Mouse (Mus musculus) CH12.LX (cell line): Measurements from ENCODE around the gene Fxyd1. TPM values are rescaled to one million over a fixed set of nuclear protein-coding genes. Genes with fewer than 3 reads are reported as not detected.

Experiments
- DNase-seq: peaks from one replicate; pipeline ENCODE4 v3.0.0-alpha.2; 2013; ENCODE audit errors: extremely low read depth
- H3K27ac ChIP-seq: 2 replicates; pipeline ENCODE4 v1.5.1; 2012; ENCODE audit warnings: low read depth, mild to moderate bottlenecking, control low read depth, moderate library complexity; ENCODE audit not compliant: insufficient read depth
- H3K27me3 ChIP-seq: replicated peaks from 2 replicates; pipeline ENCODE3; 2012; ENCODE audit warnings: inconsistent platforms
- H3K36me3 ChIP-seq, 2 experiments: replicated peaks in 1 of 2; 2 replicates each; pipeline versions ENCODE3 to v1.6.1; 2012; ENCODE audit warnings: inconsistent platforms in 1 of 2, low read length in 1 of 2, mild to moderate bottlenecking in 1 of 2, mixed read lengths in 1 of 2, moderate library complexity in 1 of 2; ENCODE audit not compliant: control insufficient read depth in 1 of 2, insufficient read depth in 1 of 2
- H3K4me1 ChIP-seq, 2 experiments: 2 replicates each; pipeline ENCODE4 v1.6.1; 2012; ENCODE audit warnings: inconsistent platforms in 1 of 2, moderate library complexity in 1 of 2; ENCODE audit not compliant: insufficient read depth in 2 of 2, control insufficient read depth in 1 of 2
- H3K4me2 ChIP-seq: 2 replicates; pipeline ENCODE4 v1.6.1; 2012; ENCODE audit warnings: low read depth, mild to moderate bottlenecking, control low read depth; ENCODE audit not compliant: poor library complexity, insufficient read depth, severe bottlenecking
- H3K4me3 ChIP-seq, 3 experiments: fragments of 150-350 bp in 1 of 3; sonication (generic) in 1 of 3; replicated peaks in 1 of 3; 2 replicates each; pipeline versions ENCODE3 to v1.5.1; 2011 to 2012; ENCODE audit warnings: low read depth in 2 of 3, low read length in 2 of 3, mild to moderate bottlenecking in 2 of 3, moderate library complexity in 2 of 3, control low read depth in 1 of 3, improper control_type of control experiment in 1 of 3, inconsistent platforms in 1 of 3, mixed read lengths in 1 of 3; ENCODE audit not compliant: poor library complexity in 1 of 3
- H3K79me2 ChIP-seq: replicated peaks from 2 replicates; pipeline ENCODE4 v1.6.1; 2012; ENCODE audit warnings: mild to moderate bottlenecking, moderate library complexity; ENCODE audit not compliant: control insufficient read depth, poor library complexity, insufficient read depth, severe bottlenecking; ENCODE audit errors: extremely low read depth
- H3K9ac ChIP-seq: 2 replicates; pipeline ENCODE4 v1.6.1; 2012; ENCODE audit warnings: low read depth, mild to moderate bottlenecking, control low read depth, moderate library complexity; ENCODE audit not compliant: insufficient read depth
- H3K9me3 ChIP-seq: replicated peaks from 2 replicates; pipeline ENCODE3; 2012; ENCODE audit warnings: low read length, inconsistent platforms, mixed read lengths
- BHLHE40 ChIP-seq: IDR thresholded peaks from 2 replicates; pipeline ENCODE4 v1.6.1; 2011; ENCODE audit warnings: mild to moderate bottlenecking, low read depth, low read length, improper control_type of control experiment
- CHD1 ChIP-seq: IDR thresholded peaks from 2 replicates; pipeline ENCODE4 v1.6.1; 2012; ENCODE audit warnings: low read depth, low read length, improper control_type of control experiment, inconsistent platforms
- CHD2 ChIP-seq: IDR thresholded peaks from 2 replicates; pipeline ENCODE4 v1.6.1; 2011; ENCODE audit warnings: low read length, improper control_type of control experiment
- CTCF ChIP-seq, 2 experiments: IDR thresholded peaks in 1 of 2; conservative IDR thresholded peaks in 1 of 2; 2 replicates each; pipeline ENCODE4 v1.5.1; 2011 to 2012; ENCODE audit warnings: low read depth in 2 of 2, low read length in 2 of 2, improper control_type of control experiment in 1 of 2, inconsistent platforms in 1 of 2, mild to moderate bottlenecking in 1 of 2, moderate library complexity in 1 of 2
- E2F4 ChIP-seq: IDR thresholded peaks from 2 replicates; pipeline ENCODE4 v1.6.1; 2011; ENCODE audit warnings: low read depth, low read length, improper control_type of control experiment; ENCODE audit not compliant: insufficient replicate concordance
- ELF1 ChIP-seq: IDR thresholded peaks from 2 replicates; pipeline ENCODE4 v1.6.1; 2014; ENCODE audit warnings: low read depth, mild to moderate bottlenecking, inconsistent platforms, low read length, improper control_type of control experiment
- ETS1 ChIP-seq: conservative IDR thresholded peaks from 2 replicates; pipeline ENCODE4 v1.6.1; 2012; ENCODE audit warnings: low read depth, mild to moderate bottlenecking, inconsistent platforms, low read length, improper control_type of control experiment, moderate library complexity
- GABPA ChIP-seq: IDR thresholded peaks from 2 replicates; pipeline ENCODE4 v1.6.1; 2012; ENCODE audit warnings: low read depth, low read length, improper control_type of control experiment, inconsistent platforms; ENCODE audit not compliant: insufficient replicate concordance
- IRF4 ChIP-seq: IDR thresholded peaks from 2 replicates; pipeline ENCODE4 v1.6.1; 2014; ENCODE audit warnings: low read depth, mild to moderate bottlenecking, inconsistent platforms, low read length, improper control_type of control experiment
- JUN ChIP-seq: IDR thresholded peaks from 2 replicates; pipeline ENCODE4 v1.6.1; 2011; ENCODE audit warnings: low read depth, mild to moderate bottlenecking, low read length, improper control_type of control experiment, moderate library complexity; ENCODE audit not compliant: insufficient read depth
- JUND ChIP-seq: conservative IDR thresholded peaks from 2 replicates; pipeline ENCODE4 v1.6.1; 2011; ENCODE audit warnings: low read depth, low read length, improper control_type of control experiment
- MAX ChIP-seq: IDR thresholded peaks from 2 replicates; pipeline ENCODE4 v1.6.1; 2011; ENCODE audit warnings: low read length, improper control_type of control experiment
- MAZ ChIP-seq: IDR thresholded peaks from 2 replicates; pipeline ENCODE4 v1.6.1; 2012; ENCODE audit warnings: low read depth, mild to moderate bottlenecking, inconsistent platforms, low read length, improper control_type of control experiment, moderate library complexity
- MXI1 ChIP-seq: IDR thresholded peaks from 2 replicates; pipeline ENCODE4 v1.6.1; 2011; ENCODE audit warnings: mild to moderate bottlenecking, low read depth, low read length, improper control_type of control experiment
- MYC ChIP-seq: IDR thresholded peaks from 2 replicates; pipeline ENCODE4 v1.6.1; 2011; ENCODE audit warnings: low read depth, mild to moderate bottlenecking, improper control_type of control experiment, low read length
- NELFE ChIP-seq: IDR thresholded peaks from 2 replicates; pipeline ENCODE4 v1.6.1; 2011; ENCODE audit warnings: low read depth, low read length, improper control_type of control experiment
- POLR2AphosphoS2 ChIP-seq: IDR thresholded peaks from 2 replicates; pipeline ENCODE4 v1.6.1; 2011; ENCODE audit warnings: low read depth, low read length, improper control_type of control experiment
- SIN3A ChIP-seq: IDR thresholded peaks from 2 replicates; pipeline ENCODE4 v1.6.1; 2012; ENCODE audit warnings: low read length, improper control_type of control experiment, inconsistent platforms
- TBP ChIP-seq: conservative IDR thresholded peaks from 2 replicates; pipeline ENCODE4 v1.6.1; 2011; ENCODE audit warnings: low read depth, low read length, improper control_type of control experiment
- USF1 ChIP-seq: IDR thresholded peaks from 2 replicates; pipeline ENCODE4 v1.6.1; 2014; ENCODE audit warnings: low read depth, mild to moderate bottlenecking, inconsistent platforms, low read length, improper control_type of control experiment
- USF2 ChIP-seq: conservative IDR thresholded peaks from 2 replicates; pipeline ENCODE4 v1.6.1; 2011; ENCODE audit warnings: low read depth, low read length, improper control_type of control experiment
- ZKSCAN1 ChIP-seq: IDR thresholded peaks from 2 replicates; pipeline ENCODE4 v1.6.1; 2012; ENCODE audit warnings: low read depth, inconsistent platforms, low read length, improper control_type of control experiment, borderline replicate concordance
- ZMIZ1 ChIP-seq: IDR thresholded peaks from 2 replicates; pipeline ENCODE4 v1.6.1; 2012; ENCODE audit warnings: low read depth, mild to moderate bottlenecking, inconsistent platforms, low read length, improper control_type of control experiment
- ZNF384 ChIP-seq: IDR thresholded peaks from 2 replicates; pipeline ENCODE4 v1.6.1; 2012; ENCODE audit warnings: low read depth, low read length, improper control_type of control experiment, inconsistent platforms
- dilution Hi-C: fragments of 300-500 bp; cut with MboI; formaldehyde crosslinking; loops from 2 replicates; pipeline ENCODE4 v1.14.3; 2020; ENCODE audit warnings: low sequenced_read_pairs; ENCODE audit not compliant: extremely low pct_unique_long_range_greater_than_20kb, extremely low pct_ligation_motif_present
- in situ Hi-C: fragments of 300-500 bp; cut with MboI; formaldehyde crosslinking; loops from 3 replicates; pipeline ENCODE4 v1.14.3; 2019; ENCODE audit warnings: low sequenced_read_pairs, low pct_ligation_motif_present, low pct_unique_long_range_greater_than_20kb, mixed read lengths
- polyA plus RNA-seq: library from polyadenylated mRNA; unstranded; fragments of >175 nt; gene quantifications from 2 replicates; pipeline ENCODE4 v1.2.1, GENCODE M21; 2012; ENCODE audit warnings: low read depth; ENCODE audit not compliant: insufficient read length
- total RNA-seq, 2 experiments: library from RNA; depleted of rRNA; stranded (reverse); fragments of 300-350 nt in 1 of 2; fragments of >200 nt in 1 of 2; gene quantifications; 2 replicates each; pipeline ENCODE4 v1.2.3; 2012 to 2014

Gene Fxyd1
- total and polyA plus RNA-seq, 3 experiments: not detected

GRCm38 (mm10) chr7:31070324-31070723 is 13.3 kb upstream of the Fxyd1 start:
- Histone ChIP-seq H3K4me2 (no peak overlapping the region), H3K79me2 (no peaks in the 10 kb centered on the region), H3K9me3 (peaks cover 4% of the 10 kb centered on the region), H3K27me3 (peaks cover 49% of the 10 kb centered on the region), H3K36me3 (no peaks in the 10 kb centered on the region), H3K27ac (no peak overlapping the region), H3K4me1 (peaks cover 4% of the 10 kb centered on the region in 2 experiments), H3K9ac (no peak overlapping the region), H3K4me3 (no peak overlapping the region)
- in situ Hi-C loops: no loop called here
- TF ChIP-seq IRF4: no peak
- dilution Hi-C loops: no loop called here
- no peak for DNase-seq

- TF ChIP-seq ETS1: no peak
- no peak for TF ChIP-seq TBP
- no peak for TF ChIP-seq ZMIZ1
- TF ChIP-seq ZNF384: no peak
- no peak for TF ChIP-seq POLR2AphosphoS2
- TF ChIP-seq MAX: no peak
- no peak for TF ChIP-seq ZKSCAN1
- no peak for TF ChIP-seq JUND
- no peak for TF ChIP-seq MXI1
- no peak for TF ChIP-seq MAZ
- TF ChIP-seq GABPA: no peak
- TF ChIP-seq USF2: no peak
- TF ChIP-seq CHD2: no peak
- Histone ChIP-seq H3K4me3 (no peak overlapping the region), H3K4me1 (peaks cover 4 to 8% of the 10 kb centered on the region in 2 experiments), H3K36me3 (no peaks in the 10 kb centered on the region), H3K27me3 (peaks cover 56% of the 10 kb centered on the region), H3K27ac (no peak overlapping the region), H3K4me2 (no peak overlapping the region), H3K9me3 (peaks cover 4% of the 10 kb centered on the region), H3K79me2 (no peaks in the 10 kb centered on the region), H3K9ac (no peak overlapping the region)
- dilution Hi-C loops (no loop called here), in situ Hi-C loops (no loop called here)
- no peak for DNase-seq
These were observed 12.5 kb upstream of the Fxyd1 start for GRCm38 (mm10) chr7:31069491-31069890.

DNA sequence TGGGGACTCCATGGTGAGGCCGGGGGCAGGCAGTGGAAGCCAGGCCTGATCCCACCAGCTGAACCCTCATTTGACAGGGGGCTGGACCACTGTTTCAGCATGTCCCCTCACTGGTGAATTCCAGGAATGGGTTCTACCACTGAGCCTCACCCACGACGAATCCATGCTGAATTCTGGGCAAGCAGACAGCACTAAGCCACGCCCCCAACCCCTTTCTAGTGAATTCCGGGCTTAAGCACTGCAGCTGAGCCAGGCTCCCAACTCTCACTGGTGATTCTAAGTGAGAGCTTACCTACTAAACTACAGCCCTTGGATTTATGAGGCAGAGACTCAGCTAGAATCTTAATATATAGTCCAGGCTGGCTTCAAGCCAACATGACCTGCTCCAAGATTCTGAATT is 10.8 kb upstream of the Fxyd1 start:
- H3K27ac ChIP-seq: no peak overlapping the region
- in situ Hi-C loops (no loop called here), dilution Hi-C loops (no loop called here)
- H3K4me2 ChIP-seq: no peak overlapping the region
- no peak overlapping the region for H3K9ac ChIP-seq
- no peak overlapping the region for H3K4me3 ChIP-seq
- no peak for DNase-seq
- peaks cover 4% of the 10 kb centered on the region for H3K9me3 ChIP-seq
- no peaks in the 10 kb centered on the region for H3K79me2 ChIP-seq
- no peaks in the 10 kb centered on the region for H3K36me3 ChIP-seq
- TF ChIP-seq MYC (no peak), USF1 (no peak), BHLHE40 (no peak), JUND (no peak), CHD1 (no peak), SIN3A (no peak), CTCF (conservative IDR thresholded peaks at IDR 0.05 in 1 of 2, IDR thresholded peaks at IDR 0.05 in 1 of 2; ENCODE audit: low read depth in 2 of 2, low read length in 2 of 2) (no peak), NELFE (no peak), CHD2 (no peak), ZKSCAN1 (no peak), JUN (no peak), ELF1 (no peak), E2F4 (no peak), TBP (no peak)
- H3K27me3 ChIP-seq: peaks cover 58% of the 10 kb centered on the region
- peaks cover 4 to 8% of the 10 kb centered on the region in 2 experiments for H3K4me1 ChIP-seq
